Mouse (Mus musculus): ENCODE measurements around the gene Ahnak2.

- TF ChIP-seq CTCF (IDR thresholded peaks at IDR 0.05; ENCODE audit: low read depth) (no peak), EP300 (IDR thresholded peaks at IDR 0.05; ENCODE audit: low read depth) (no peak)
Observed at GRCm38 (mm10) chr12:112769031-112769430, 33.4 kb downstream of the Ahnak2 start.

Data from liver, embryonic 14.5 days (tissue).